Mouse (Mus musculus) cerebellum, adult 8-10 months (tissue): ENCODE measurements at regions not wholly inside any gene's neighbourhood (a gene's known extent, or its start where the extent isn't known, plus 50 kb on each side); places are given as distances from the start of the nearest gene placed in this dataset.
"Not testable (repeated sequence)": the region's sequence is repeated elsewhere in the genome, so short reads cannot be mapped to it uniquely, and the experiment has no call there.

ENCODE experiments used
- DNase-seq: peaks from one replicate; pipeline ENCODE4 v3.0.0; 2022

DNA sequence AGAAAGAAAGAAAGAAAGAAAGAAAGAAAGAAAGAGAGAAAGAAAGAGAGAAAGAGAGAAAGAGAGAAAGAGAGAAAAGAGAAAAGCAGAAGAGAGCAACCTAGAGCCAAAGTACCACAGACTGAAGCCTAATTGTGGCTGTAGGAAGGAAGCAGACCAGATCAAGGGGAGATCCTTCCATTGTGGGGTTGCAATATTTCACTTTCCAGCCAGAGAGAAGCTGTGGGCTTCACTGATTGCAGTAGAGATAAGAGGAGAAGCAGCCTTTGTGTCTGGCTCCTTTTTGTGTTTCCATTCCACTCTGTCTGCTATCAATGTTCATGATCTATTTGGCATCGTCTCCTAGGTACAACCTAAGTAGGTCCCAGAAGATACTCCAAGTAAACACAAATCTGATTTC, 79.0 kb upstream of the Xcl1 start:
- DNase-seq: no peak

DNA sequence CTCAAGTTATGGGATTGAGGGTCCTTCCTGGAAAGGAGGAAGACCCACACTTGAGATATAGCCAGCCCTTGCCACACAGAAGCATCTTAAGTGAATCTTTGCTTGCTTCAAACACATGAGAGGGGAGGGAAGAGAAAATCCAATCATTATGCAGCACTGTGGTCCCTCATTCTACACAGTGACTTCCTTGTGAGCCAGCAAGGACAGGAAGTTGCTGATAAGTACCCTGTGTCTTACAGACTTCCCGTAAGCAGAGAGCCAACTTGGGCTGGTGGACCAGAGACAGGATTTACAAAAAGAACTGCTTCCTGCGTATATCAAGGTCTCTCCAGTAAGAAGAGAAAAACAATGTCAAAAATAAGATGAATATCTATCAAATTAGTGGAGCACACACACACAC, 78.1 kb upstream of the Xcl1 start:
- no peak for DNase-seq

DNA sequence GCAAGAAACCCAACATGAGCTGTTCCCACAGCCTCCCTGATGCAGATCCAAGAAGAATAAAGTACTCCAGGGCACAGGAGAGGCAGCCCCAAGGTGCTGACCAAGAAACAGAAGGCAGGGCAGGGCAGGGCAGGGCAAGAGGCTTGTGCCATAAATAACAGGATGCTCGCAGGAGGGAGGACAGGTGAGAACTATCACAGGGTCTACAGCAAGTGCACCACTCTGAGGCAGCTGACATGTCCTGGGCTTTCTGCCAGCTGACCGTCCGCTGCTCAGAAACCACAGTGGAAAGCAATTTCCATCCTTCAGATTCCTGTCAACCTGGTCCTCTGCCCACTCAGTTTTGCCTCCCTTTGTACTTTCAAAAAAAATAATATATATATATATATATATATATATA, 77.0 kb upstream of the Xcl1 start:
- no peak for DNase-seq

DNA sequence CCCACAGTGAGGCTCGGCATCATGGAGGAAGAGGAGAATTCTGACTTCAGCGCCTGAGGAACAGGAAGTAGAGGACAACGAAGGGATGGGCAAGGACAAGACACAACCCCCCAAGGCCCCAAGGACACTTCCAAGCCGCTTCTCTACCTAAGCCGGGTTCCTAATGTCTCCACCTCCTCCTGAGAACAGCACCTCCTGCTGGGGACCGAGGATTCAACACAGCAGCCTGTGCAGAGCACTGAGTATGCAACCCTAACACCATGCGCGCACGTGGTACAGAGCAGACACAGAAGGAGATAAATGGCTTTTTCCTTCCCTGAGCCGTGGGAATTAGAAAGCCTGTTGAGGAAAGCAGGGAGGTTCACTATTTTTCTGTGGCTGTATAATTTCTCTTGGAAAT, 64.2 kb upstream of the Xcl1 start:
- no peak for DNase-seq

DNA sequence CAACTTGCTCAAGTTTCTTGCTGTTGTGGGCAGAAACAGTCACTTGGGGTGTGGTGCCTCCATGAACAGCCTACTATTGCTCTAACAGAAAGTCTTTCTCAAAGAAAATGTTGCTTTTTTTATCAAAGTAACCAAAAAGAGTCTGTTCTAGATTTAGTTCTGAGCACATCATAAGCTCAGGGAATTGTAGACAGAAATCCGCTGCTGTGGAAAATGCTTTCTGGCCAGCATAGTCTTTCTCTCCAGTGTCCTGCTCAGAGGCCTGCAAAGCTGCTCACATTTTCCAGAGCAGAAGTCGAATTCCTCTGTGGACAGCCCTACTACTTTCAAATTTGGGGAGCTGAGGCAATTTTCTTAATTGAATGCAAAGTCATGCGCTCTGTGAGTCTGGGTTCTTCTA, 63.3 kb upstream of the Xcl1 start:
- DNase-seq: no peak

DNA sequence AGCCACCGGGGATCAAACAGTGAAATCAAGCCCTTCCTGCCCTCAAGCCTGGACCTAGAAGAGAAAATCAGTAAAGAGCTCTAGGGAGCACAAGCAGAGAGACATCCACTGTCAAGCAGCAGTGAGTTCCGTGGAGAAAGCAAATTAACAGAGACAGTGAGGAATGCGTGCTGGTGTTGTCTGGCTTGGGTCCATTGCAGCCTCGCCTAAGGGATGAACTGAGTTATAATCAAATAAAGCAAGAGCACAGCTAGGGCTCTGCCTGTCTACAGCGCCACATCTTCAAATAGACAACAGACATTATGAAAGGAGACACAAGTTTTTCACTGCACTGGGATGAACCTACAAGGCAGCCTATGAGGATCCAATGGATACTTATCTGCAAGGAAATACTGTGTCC, 62.3 kb upstream of the Xcl1 start:
- no peak for DNase-seq

DNA sequence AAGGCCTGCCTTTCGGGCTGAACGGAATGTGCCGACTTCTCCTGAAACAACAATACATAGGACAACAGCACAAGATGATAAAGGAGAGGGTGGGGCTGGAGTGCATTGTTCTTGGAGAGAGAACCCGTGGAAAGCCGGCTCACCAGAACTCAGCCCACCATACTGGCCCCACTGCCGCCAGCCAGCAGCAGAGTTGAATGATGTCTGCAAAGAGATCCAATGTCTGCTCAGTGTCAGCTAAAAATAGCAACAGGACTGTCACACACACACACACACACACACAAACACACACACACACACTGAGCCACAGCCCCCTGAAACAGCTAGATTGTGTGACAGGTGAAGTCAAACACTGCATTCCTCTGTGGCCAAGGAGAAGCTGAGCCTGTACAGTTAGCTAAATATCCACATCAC, 58.9 kb upstream of the Xcl1 start:
- no peak for DNase-seq

DNA sequence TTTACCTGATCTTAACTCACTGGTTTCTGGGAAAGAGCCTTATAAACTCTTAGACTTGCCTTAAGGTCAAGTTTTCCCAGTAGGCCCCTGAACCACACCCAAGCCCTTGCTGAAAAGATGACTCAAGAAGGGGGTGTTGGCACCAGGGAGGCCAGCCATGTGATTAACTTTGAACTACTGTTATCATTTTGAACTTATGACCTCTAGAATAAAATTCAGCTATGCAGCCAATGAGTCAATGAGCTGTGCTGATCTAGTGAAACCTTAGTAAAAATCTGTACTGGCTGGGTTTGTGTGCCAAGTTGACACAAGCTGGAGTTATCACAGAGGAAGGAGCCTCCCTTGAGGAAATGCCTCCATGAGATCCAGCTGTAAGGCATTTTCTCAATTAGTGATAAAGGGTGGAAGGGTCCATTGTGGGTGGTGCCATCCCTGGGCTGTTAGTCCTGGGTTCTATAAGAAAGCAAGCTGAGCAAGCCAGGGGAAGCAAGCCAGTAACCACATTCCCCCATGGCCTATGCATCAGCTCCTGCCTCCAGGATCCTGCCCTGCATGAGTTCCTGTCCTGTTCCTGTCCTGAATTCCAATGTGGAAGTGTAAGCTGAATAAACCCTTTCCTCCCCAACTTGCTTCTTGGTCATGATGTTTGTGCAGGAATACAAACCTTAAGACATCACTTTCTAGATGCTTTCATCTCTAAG, 58.0 kb upstream of the Xcl1 start:
- not testable (repeated sequence) for DNase-seq

DNA sequence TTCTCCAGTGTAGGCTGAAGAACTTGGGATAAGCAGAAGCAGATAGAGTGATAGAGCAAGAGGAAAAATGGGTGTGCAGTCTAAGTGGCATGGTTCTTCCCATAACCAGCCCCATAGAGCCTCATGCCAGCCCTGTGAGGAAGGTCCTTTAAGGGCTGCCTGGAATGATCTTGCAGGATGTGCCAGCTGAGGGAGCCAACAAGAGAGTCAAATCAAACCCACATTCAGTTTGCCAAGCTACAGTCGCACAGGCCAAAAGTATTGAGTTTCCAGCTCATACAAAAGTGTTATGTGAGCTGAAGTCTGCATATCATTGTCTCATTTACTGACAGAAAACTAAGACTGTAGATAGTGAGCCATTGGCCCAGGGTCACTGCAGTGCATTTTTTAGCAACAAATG, 53.7 kb upstream of the Xcl1 start:
- no peak for DNase-seq

DNA sequence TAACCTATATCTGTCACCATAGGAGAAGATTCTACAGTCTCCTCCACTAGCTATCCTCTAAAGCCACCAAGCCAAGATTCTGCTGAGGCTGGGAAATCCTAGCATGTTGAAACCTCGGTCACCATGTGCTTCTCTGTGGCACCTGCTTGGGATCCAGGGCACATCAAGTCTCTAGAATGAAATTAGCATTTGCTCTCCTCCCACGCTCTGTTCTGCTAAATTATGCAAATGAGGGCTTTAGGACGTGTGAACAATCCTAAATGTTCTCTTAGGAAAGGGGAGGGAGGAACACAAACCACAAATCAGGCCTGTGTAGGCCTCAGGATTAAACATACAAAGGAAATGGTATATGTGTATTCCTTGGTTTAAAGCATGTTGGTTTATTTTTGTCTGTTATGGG, 52.9 kb upstream of the Xcl1 start:
- no peak for DNase-seq

DNA sequence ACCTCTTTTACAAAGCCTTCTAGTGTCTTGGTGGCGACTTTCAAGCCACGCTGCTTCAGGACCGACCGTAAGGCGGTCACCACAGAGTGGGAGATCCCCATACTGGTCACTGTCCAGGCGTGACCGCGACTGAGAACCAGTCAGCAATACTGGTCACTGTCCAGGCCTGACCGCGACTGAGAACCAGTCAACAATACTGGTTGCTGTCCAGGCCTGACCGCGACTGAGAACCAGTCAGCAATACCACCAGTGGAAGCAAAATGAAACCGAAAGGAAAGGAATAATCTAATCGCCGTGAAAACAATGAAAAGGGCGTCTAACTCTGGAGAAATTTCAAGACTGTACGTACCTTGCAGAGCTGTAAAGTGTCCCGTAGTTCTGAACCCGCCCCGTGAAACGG, 50.2 kb upstream of the Xcl1 start:
- DNase-seq: not testable (repeated sequence)
